Mouse (Mus musculus): Measurements from ENCODE around the gene Adprm. TPM values are rescaled to one million over a fixed set of nuclear protein-coding genes. Genes with fewer than 3 reads are reported as not detected.

Adprm gene
- polyA plus RNA-seq, 1 experiment from 2014 or later = 27.9 TPM

- DNase-seq (ENCODE audit: low read depth, low spot score) (no peak), ATAC-seq (no peak)
- ChIA-PET CTCF (interaction anchor here (1.3 kb wide), 1 partner anchor 51 kb away, joined by 4 read pairs; no protein-coding TSS in a partner anchor), POLR2A (no interaction called here)
- H3K27me3 ChIP-seq = no peaks in the 10 kb centered on the region
- no peak for TF ChIP-seq CTCF (IDR thresholded peaks at IDR 0.05)
- in situ Hi-C loops (cut with MboI; ENCODE audit: low pct_unique_long_range_greater_than_20kb) = no loop called here
Measured at GRCm38 (mm10) chr11:67078000-67078399, 25.6 kb upstream of the Adprm start, which contains the start of gene Myh3. TSS of gene Myh3 (plus strand) at chr11:67078300.

GRCm38 (mm10) chr11:67077435-67077834, 25.0 kb upstream of the Adprm start:
- no peak for TF ChIP-seq CTCF (IDR thresholded peaks at IDR 0.05)
- in situ Hi-C loops (cut with MboI; ENCODE audit: low pct_unique_long_range_greater_than_20kb) = no loop called here
- ATAC-seq (no peak), DNase-seq (ENCODE audit: low read depth, low spot score) (no peak)
- H3K27me3 ChIP-seq = no peaks in the 10 kb centered on the region
- ChIA-PET POLR2A (no interaction called here), CTCF (interaction anchor here (1.3 kb wide), 1 partner anchor 51 kb away, joined by 4 read pairs; no protein-coding TSS in a partner anchor)

GRCm38 (mm10) chr11:67076781-67077180, 24.4 kb upstream of the Adprm start:
- in situ Hi-C loops (cut with MboI; ENCODE audit: low pct_unique_long_range_greater_than_20kb) = no loop called here
- POLR2A ChIA-PET = interaction anchor here (0.8 kb wide), 1 partner anchor 31 kb away, joined by 3 read pairs; no protein-coding TSS in a partner anchor
- H3K27me3 ChIP-seq = no peaks in the 10 kb centered on the region
- ATAC-seq = no peak
- CTCF ChIA-PET = interaction anchor here (3.6 kb wide), 1 partner anchor 9 kb away, joined by 14 read pairs; no protein-coding TSS in a partner anchor
- no peak for TF ChIP-seq CTCF (IDR thresholded peaks at IDR 0.05)
- no peak for DNase-seq (ENCODE audit: low read depth, low spot score)

DNA sequence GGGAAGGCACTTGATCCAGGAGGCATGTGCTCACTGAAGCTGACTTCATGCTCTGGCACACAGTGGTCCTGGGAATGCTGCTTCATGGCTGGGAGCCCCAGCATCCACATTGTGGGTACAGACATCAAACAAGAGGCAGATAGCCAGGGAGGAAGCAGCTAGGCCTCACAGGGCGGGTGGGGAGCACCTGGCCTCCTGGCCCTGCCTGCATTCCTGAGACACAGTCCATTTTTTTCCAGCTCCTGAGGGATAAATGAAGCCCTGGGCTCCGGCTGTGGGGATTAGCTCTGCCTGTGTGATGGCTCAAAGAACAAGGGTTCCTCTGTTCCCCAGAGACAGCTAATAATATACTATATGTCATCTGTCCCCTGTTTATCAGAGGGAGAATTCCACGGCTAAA, 22.6 kb upstream of the Adprm start:
- POLR2A ChIA-PET = no interaction called here
- DNase-seq (ENCODE audit: low read depth, low spot score) (no peak), ATAC-seq (peak; percentile 12)
- no peaks in the 10 kb centered on the region for H3K27me3 ChIP-seq
- in situ Hi-C loops (cut with MboI; ENCODE audit: low pct_unique_long_range_greater_than_20kb) = no loop called here
- TF ChIP-seq CTCF (IDR thresholded peaks at IDR 0.05) = no peak
- CTCF ChIA-PET = interaction anchor here (1.1 to 3.6 kb wide), 4 partner anchors 10 to 49 kb away, joined by 4 to 14 read pairs (median 4); no protein-coding TSS in a partner anchor

DNA sequence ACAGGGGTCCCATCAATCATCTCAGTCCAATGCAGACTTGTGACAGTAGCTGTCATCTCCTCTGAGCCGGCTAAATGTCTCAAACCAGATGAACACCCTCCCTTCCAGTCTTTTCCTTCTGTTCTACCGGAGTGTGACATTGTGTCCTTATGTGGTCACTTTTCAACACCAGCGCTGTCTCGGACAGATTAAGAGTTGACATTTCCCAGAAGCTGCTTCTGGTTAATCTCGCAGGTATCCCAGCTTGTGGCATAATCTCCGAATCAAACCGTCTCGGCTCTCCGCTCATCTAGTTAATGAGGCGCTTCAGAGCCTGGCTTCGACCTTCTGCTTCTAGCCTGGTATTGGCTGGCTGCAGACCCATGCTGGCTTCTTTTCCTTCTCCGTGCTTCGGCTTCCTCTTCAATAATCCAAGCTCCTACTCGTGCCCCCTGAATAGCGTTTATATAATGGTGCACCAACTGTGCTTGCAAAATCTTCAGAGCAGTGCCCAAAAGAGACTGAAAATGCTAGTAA, 20.3 kb upstream of the Adprm start:
- CTCF ChIA-PET = no interaction called here
- POLR2A ChIA-PET = no interaction called here
- ATAC-seq (no peak), DNase-seq (ENCODE audit: low read depth, low spot score) (no peak)
- TF ChIP-seq CTCF (IDR thresholded peaks at IDR 0.05) = no peak
- in situ Hi-C loops (cut with MboI; ENCODE audit: low pct_unique_long_range_greater_than_20kb) = no loop called here
- no peaks in the 10 kb centered on the region for H3K27me3 ChIP-seq

GRCm38 (mm10) chr11:67067741-67068140, 15.3 kb upstream of the Adprm start:
- CTCF ChIA-PET = interaction anchor here (1.2 kb wide), 1 partner anchor 12 kb away, joined by 3 read pairs; no protein-coding TSS in a partner anchor
- ATAC-seq = no peak
- in situ Hi-C loops (cut with MboI; ENCODE audit: low pct_unique_long_range_greater_than_20kb) = no loop called here
- H3K27me3 ChIP-seq = no peaks in the 10 kb centered on the region
- no peak for DNase-seq (ENCODE audit: low read depth, low spot score)
- TF ChIP-seq CTCF (IDR thresholded peaks at IDR 0.05) = no peak
- POLR2A ChIA-PET = no interaction called here

GRCm38 (mm10) chr11:67062726-67063125, 10.3 kb upstream of the Adprm start:
- CTCF ChIA-PET = no interaction called here
- no peak for ATAC-seq

GRCm38 (mm10) chr11:67061311-67061710, 8.9 kb upstream of the Adprm start:
- in situ Hi-C loops (cut with MboI; ENCODE audit: low pct_unique_long_range_greater_than_20kb) = no loop called here
- ATAC-seq (no peak), DNase-seq (ENCODE audit: low read depth, low spot score) (no peak)
- no peak for TF ChIP-seq CTCF (IDR thresholded peaks at IDR 0.05)
- ChIA-PET CTCF (interaction anchor here (1.0 to 1.2 kb wide), 2 partner anchors 12 to 14 kb away, joined by 4 to 5 read pairs; no protein-coding TSS in a partner anchor), POLR2A (no interaction called here)
- H3K27me3 ChIP-seq = no peaks in the 10 kb centered on the region

More at GRCm38 (mm10) chr11:67062726-67063125, 10.3 kb upstream of the Adprm start:
- POLR2A ChIA-PET = no interaction called here
- TF ChIP-seq CTCF (IDR thresholded peaks at IDR 0.05) = no peak
- in situ Hi-C loops (cut with MboI; ENCODE audit: low pct_unique_long_range_greater_than_20kb) = no loop called here
- H3K27me3 ChIP-seq = no peaks in the 10 kb centered on the region
- DNase-seq (ENCODE audit: low read depth, low spot score) = no peak

- in situ Hi-C loops (cut with MboI; ENCODE audit: low pct_unique_long_range_greater_than_20kb) = no loop called here
- ATAC-seq (no peak), DNase-seq (ENCODE audit: low read depth, low spot score) (no peak)
- H3K27me3 ChIP-seq = no peaks in the 10 kb centered on the region
- ChIA-PET CTCF (interaction anchor here (0.8 to 1.3 kb wide), 3 partner anchors 10 to 26 kb away, joined by 3 to 4 read pairs (median 3); no protein-coding TSS in a partner anchor), POLR2A (no interaction called here)
- TF ChIP-seq CTCF (IDR thresholded peaks at IDR 0.05) = no peak
Measured at GRCm38 (mm10) chr11:67054754-67055365, 2.5 kb upstream of the Adprm start.

GRCm38 (mm10) chr11:67051676-67052320, 596 bp downstream of the Adprm start:
- no peak for TF ChIP-seq CTCF (IDR thresholded peaks at IDR 0.05)
- in situ Hi-C loops (cut with MboI; ENCODE audit: low pct_unique_long_range_greater_than_20kb) = no loop called here
- H3K27me3 ChIP-seq = no peaks in the 10 kb centered on the region
- peak; percentile 38 for ATAC-seq
- POLR2A ChIA-PET = interaction anchor here (1.7 kb wide), 2 partner anchors 10 to 14 kb away, joined by 5 read pairs; no protein-coding TSS in a partner anchor
- CTCF ChIA-PET = interaction anchor here (1.0 to 1.9 kb wide), 2 partner anchors 11 to 28 kb away, joined by 4 to 6 read pairs; no protein-coding TSS in a partner anchor
- no peak for DNase-seq (ENCODE audit: low read depth, low spot score)
